Mouse (Mus musculus) cerebellum, postnatal 36 days (tissue): ENCODE data around the gene Papss1.
"Not testable (repeated sequence)": the region's sequence is repeated elsewhere in the genome, so short reads cannot be mapped to it uniquely, and the experiment has no call there.

ENCODE experiments used
- DNase-seq, 2 experiments: peaks; one replicate each; pipeline ENCODE4 v3.0.0; 2021 to 2022; ENCODE audit warnings: mixed read lengths in 2 of 2

The Papss1 gene

DNA sequence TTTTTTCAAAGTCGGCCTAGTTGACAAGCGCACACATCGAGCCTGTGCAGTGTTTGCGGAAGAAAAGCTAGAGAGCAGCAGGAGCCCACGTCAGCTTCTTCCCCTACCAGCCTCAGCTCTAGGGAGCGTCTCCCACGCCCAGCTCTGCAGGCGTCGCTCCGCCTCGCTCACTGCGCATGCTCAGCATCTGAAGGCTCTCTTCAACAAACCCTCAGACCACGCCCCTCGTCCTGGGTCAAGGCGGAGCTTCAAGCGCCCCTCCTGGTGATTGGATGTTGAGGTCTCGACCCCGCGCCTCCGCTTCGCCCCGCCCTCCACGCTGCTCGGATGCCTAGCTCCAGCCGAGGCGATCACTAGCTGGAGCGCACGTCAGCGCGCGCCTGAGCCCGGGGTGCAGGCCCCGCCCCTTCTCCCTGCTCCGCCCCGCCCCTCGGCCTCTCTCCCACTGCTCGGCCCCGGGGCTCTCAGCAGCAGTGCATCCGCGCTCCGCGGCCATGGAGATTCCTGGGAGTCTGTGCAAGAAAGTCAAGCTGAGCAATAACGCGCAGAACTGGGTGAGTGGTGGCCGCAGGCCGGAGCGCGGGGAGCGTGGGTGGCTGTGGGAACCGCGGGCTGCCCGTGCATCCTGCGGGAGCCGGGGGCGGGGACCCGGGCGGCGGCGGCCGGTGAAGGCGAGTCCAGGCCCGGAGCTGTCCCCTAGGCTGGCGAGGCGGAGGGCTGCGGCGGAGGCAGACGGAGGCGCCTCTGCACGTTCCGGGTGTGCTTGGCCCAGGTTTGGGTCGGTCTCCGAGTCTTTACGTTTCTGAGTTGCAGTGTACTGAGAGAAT is at the start of gene Papss1:
Papss1 (plus strand) TSS at position 339 of the 827 bp plus-strand sequence.
- peak; percentile 100 for DNase-seq

- no peak for DNase-seq
Measured at GRCm38 (mm10) chr3:131516332-131516999, 48.1 kb upstream of the Papss1 start.

DNA sequence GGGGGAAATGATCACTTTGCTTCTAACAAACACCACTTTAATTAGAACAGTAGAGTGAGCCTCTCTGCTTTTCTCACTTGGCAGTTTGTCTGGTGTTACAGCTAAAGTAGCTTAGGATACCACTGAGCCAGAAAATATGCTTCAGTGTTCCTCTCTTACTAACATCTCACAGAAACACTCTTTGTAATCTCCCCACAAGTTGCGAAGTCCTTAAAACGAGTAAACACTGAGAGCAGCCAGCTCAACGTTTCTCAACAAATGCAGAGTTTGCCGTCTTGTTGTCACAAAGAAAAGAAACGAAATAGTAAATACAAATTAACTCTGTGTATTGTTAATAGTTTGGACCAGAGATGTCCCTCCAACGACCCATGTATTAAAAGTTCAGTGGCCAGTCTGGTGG is 46.8 kb upstream of the Papss1 start:
- DNase-seq: no peak

DNA sequence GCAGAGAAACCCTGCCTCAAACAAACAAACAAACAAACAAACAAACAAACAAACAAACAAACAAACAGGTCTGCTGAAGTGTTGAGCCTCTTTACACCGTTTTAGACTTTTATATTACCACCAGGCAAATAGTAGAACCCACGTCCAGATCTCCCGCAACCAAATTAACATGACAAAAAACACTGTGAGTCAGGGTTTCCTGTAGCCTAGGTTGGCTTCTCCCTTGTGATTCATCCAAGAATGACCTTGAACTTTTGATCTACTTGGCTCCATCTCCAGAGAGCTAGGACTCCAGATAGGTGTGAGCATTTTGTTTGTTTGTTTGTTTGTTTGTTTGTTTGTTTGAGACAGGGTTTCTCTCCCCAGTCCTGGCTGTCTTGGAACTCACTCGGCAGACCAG is 43.4 kb upstream of the Papss1 start:
- no peak for DNase-seq

GRCm38 (mm10) chr3:131522243-131522642 is 42.3 kb upstream of the Papss1 start:
- DNase-seq: no peak

DNA sequence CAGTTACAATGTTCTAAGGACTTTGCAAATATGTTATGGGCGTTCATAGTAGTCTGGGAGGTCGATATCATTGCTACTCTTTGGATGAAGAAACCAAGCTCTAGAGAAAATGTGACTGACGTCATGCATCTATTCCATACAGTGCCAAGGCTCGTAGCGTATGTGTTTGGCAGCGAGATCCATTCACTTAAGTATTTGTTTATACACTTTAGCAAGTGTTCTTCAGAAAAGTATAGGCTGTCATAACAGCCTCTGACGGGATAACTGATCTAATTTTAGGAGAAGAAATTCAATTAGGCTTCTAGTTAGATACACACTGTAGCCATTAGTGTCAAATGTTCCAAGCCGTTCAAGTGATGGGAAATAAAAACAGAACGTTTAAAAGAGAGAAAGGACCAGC is 40.8 kb upstream of the Papss1 start:
- DNase-seq: no peak

DNA sequence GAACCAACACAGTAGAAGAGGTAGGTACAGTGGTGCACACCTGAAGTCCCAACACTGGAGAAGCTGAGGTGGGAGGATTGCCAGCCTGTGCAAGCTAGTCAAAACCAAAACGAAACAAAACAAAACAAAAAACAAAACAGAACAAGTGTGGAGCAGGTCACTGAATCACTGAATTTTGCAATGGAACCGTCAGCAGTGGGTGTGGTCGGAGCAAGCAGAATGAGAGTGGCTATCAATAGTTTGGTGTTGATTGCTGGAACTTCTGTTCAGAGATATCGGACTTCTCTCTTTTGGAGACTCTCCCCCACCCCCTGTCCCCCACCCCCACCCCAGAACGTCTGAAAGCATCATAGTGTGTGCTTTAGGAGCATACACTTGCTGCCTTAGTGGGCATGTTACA is 40.4 kb upstream of the Papss1 start:
- DNase-seq: no peak

GRCm38 (mm10) chr3:131524779-131525178 is 39.8 kb upstream of the Papss1 start:
- DNase-seq: peak; percentile 46

DNA sequence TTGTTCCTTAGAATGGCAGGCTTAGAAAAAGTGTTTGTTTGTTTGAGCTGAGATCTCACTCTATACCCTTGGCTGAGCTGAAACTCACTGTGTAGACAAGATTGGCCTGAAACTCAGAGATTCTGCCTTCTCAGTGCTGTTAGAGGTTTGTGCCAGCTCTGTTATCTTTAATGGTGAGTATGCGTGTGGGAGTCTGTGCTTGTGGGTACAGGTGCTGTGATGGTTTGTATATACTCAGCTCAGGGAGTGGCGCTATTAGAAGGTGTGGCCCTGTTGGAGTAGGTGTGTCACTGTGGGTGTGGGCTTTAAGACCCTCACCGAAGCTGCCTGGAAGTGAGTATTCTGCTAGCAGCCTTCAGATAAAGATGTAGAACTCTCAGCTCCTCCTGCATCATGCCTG is 39.3 kb upstream of the Papss1 start:
- DNase-seq: no peak

- DNase-seq: no peak
Measured at GRCm38 (mm10) chr3:131541244-131541942, 23.2 kb upstream of the Papss1 start.

GRCm38 (mm10) chr3:131547562-131547961 is 17.0 kb upstream of the Papss1 start:
- not testable (repeated sequence) for DNase-seq

- DNase-seq: no peak
Measured at GRCm38 (mm10) chr3:131550046-131550445, 14.5 kb upstream of the Papss1 start.

DNA sequence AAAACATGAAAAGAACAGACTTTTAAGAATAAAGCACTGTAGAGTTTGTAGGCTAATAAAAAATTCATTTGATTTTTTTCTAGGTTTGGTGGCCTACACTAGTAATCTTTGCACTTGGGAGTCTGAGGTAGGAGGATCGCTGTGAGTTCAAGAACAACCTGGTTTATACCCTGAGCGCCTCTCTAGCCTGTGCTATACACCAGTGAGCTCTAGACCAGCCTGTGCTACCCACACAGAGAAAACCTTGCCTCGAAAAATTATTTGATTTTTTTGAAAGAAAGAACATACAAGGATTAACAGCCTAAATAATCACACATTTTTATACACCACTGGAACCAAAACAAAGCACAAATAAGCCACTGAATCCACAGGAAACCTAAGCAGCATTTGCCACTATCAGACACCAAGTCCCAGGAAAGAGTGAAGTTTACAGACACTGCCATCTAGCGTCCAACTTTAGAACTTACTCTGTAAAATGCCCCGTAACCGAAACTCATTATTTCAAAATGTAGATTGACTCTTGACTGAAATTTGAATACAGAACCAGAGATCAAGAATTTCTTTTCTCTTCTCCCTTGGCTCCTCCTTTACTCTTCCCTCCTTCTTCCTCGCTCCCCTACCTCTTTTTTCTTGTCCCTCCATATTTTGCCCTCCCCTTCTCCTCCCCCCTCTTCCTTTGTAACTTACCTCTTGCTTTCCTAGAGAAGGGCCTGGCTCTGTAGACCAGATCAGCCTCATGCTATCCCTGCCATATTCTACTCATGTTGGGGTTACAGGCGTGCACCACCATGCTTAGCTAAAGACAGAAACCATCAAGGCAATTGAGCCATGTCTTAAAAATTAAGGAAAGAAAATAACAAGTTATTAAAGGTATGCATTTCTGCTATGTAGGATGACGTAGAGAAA is 12.0 kb upstream of the Papss1 start:
- peak in 1 of 2 experiments; percentile 44 for DNase-seq

DNA sequence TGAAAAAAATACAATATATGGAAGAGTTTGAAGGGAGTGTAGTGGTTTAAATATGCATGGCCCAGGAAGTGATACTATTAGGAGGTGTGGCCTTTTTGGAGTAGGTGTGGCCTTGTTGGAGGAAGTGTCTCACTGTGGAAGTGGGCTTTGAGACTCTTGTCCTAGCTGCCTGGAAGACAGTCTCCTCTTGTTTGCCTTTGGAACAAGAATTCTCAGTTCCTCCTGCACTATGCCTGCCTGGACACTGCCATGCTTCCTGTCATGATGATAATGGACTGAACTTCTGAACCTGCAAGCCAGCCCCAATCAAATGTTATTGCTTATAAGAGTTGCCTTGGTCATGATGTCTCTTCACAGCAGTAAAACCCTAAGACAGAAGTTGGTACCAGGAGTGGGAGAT is 8.8 kb upstream of the Papss1 start:
- no peak for DNase-seq

DNA sequence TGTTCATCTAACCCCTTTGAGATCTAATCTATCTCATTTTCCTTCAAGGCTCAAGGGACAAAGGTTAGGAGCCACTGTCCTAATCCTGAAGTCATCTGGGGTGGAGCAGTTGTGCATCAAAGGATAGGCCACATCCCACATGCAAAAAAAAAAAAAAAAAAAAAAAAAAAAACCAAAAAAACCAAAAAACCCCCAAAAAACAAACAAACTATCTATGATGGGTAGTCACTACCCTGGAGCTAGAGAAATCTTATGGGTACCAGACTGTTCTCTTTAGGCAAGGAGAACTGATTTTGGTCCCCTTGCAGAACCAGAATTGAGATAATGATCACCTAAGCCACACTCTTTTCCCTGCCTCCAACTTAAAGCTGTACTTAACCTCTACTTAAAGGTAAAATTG is 3.0 kb upstream of the Papss1 start:
- no peak for DNase-seq

DNA sequence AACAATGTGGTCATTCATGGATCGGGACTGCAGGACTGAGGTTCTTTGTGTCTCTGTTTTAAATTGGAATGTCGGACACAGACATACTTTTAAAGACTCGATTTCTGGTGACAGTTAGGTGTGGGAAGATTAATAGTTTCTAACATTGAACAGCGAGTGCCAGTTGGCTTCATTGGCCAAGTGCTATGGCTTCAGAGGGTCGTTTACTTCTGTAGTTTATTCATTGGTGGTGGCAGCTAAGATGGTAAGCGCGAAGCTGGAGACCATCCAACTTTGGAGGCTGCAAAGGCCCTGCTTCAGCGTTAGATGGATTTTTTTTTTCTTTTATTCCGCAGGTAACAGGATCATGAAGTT is 666 bp downstream of the Papss1 start:
- DNase-seq: peak in 1 of 2 experiments; percentile 19

- no peak for DNase-seq
Measured at GRCm38 (mm10) chr3:131566281-131566680, 1.7 kb downstream of the Papss1 start.

DNA sequence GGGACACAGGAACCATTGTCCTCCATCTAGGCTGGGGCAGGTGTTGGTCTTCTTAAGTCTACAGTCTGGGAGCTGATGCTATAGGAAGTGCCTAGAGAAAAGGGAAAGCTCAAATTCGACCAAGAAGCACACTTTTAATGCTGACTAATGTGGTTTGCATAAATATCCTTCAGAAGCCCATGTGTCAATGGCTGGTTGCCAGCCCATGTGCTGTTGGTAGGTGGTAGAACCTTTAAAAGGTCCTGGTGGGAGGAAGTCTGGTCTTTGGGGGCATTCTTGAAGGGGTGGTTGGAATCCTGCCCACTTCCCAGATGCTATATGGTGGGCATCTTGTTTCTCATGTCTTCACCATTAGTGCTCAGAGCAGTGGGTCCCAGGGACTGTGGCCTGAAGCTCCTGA is 5.9 kb downstream of the Papss1 start:
- DNase-seq: no peak

GRCm38 (mm10) chr3:131573555-131573954 is 9.0 kb downstream of the Papss1 start:
- no peak for DNase-seq

- no peak for DNase-seq
Measured at GRCm38 (mm10) chr3:131578434-131579104, 14.0 kb downstream of the Papss1 start.

DNA sequence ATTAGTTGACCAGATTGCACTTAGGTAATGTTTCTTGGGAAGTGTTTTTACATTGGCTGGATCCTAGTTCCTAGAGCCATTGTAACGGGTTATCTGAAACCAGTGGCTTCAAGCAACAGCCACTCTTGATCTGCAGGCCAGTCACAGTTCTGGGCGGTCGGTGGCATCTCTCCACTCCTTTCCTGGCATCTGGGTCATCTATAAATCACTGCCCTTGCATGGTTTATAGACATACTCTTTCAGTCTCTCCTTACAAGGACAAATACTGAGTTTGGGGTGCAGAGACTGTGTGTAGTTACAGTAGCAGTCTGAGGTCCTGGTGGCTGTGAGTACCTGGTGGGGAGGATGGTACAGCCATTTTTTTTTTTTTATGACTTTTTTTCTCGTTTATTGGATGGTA is 15.5 kb downstream of the Papss1 start:
- DNase-seq: no peak

- no peak for DNase-seq
Measured at GRCm38 (mm10) chr3:131581096-131581495, 16.5 kb downstream of the Papss1 start.
